Mouse (Mus musculus): Measurements from ENCODE around the gene Ccnd3. TPM values are rescaled to one million over a fixed set of nuclear protein-coding genes. Genes with fewer than 3 reads are reported as not detected.
"Not testable (repeated sequence)": the region's sequence is repeated elsewhere in the genome, so short reads cannot be mapped to it uniquely, and the experiment has no call there.

The Ccnd3 gene
- total and polyA plus RNA-seq, 2 experiments from 2014 or later = 42.6 to 54.0 TPM

DNA sequence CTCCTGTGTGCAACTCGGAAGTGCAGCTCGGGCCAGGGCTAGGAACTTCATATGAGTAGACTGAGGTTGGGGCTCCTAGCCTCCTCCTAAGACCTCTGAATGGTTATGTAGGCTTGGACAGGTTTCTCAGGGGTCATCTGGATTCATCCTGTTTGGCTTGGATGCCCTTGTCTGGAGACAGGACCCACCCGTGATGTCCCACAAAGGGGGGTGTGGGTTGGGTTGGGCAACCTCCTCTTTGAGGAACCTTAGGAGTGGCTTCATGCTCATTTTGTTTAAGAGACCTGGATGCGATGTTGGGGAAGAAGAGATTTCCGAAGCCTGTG lies 92.0 kb downstream of the Ccnd3 start:
- Histone ChIP-seq H3K27ac (ENCODE audit: low read depth, low read length) (no peak overlapping the region), H3K36me3 (ENCODE audit: insufficient read depth) (peaks cover 26% of the 10 kb centered on the region), H3K27me3 (ENCODE audit: insufficient read depth, low read length) (no peaks in the 10 kb centered on the region), H3K4me2 (ENCODE audit: low read depth) (no peak overlapping the region), H3K9ac (no peak overlapping the region), H3K9me3 (ENCODE audit: low read length) (no peaks in the 10 kb centered on the region), H3K4me1 (ENCODE audit: insufficient read depth) (no peaks in the 10 kb centered on the region; the same call in 1 of the 2 replicates), H3K4me3 (ENCODE audit: low read depth, low read length) (no peak overlapping the region)
- no peak for TF ChIP-seq CTCF (IDR thresholded peaks at IDR 0.05; ENCODE audit: low read depth)
- WGBS = 61% methylated on average over 5 of the region's 5 CpGs
- ATAC-seq (no peak), DNase-seq (no peak)

DNA sequence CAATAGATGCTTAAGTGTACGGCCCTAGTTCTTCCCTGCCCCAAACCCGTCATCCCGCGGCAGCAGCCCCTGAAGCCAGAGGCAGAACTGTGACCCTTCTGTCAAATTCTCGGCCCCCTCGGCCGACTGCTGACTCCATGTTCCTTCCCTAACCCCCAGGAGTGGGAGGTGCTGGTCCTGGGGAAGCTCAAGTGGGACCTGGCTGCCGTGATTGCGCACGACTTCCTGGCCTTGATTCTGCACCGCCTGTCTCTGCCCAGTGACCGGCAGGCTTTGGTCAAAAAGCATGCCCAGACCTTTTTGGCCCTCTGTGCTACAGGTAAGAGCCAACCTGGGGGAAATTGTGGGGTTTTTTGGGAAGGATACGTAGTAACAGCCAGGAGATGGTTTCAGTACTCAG lies 92.4 kb downstream of the Ccnd3 start:
- Histone ChIP-seq H3K4me1 (ENCODE audit: insufficient read depth) (no peaks in the 10 kb centered on the region; the same call in 1 of the 2 replicates), H3K27me3 (ENCODE audit: insufficient read depth, low read length) (no peaks in the 10 kb centered on the region), H3K4me2 (ENCODE audit: low read depth) (no peak overlapping the region), H3K27ac (ENCODE audit: low read depth, low read length) (no peak overlapping the region), H3K9ac (no peak overlapping the region), H3K36me3 (ENCODE audit: insufficient read depth) (peaks cover 30% of the 10 kb centered on the region), H3K4me3 (ENCODE audit: low read depth, low read length) (no peak overlapping the region), H3K9me3 (ENCODE audit: low read length) (no peaks in the 10 kb centered on the region)
- 58% methylated on average over 13 of the region's 13 CpGs for WGBS
- TF ChIP-seq CTCF (IDR thresholded peaks at IDR 0.05; ENCODE audit: low read depth) = no peak
- DNase-seq (no peak), ATAC-seq (no peak)

DNA sequence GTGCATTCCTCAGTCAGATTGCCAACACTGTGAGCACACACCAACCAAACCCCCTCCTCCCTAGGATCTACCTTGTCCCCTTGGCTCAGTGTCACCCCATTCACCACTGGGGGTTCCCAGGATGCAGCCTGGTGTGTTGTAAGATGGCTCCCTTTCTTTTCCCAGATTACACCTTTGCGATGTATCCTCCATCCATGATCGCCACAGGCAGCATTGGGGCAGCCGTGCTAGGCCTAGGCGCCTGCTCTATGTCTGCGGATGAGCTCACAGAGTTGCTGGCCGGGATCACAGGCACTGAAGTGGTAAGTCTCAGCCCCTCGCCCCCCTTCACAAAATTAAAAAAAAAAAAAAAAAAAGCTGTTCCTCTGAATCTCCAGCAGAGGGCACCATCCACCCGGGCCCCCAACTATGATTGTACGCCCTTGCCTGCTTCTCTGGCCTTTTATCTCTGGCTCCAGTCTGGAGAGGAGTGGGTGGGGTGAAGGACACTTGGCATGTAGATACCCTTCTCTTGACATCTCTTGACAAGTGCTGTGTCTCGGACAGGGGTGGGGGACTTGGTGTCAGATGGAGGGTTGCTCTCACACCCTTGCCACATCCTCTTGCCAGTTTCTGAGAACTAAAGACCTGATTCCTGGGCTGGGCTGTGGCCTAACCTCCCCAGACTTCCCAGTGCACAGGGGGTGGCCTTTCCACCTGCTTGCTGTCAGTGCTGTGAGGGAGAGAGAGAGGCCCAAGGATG lies 93.2 kb downstream of the Ccnd3 start:
- Histone ChIP-seq H3K27ac (ENCODE audit: low read depth, low read length) (no peak overlapping the region), H3K9ac (no peak overlapping the region), H3K9me3 (ENCODE audit: low read length) (no peaks in the 10 kb centered on the region), H3K4me3 (ENCODE audit: low read depth, low read length) (no peak overlapping the region), H3K36me3 (ENCODE audit: insufficient read depth) (peaks cover 36% of the 10 kb centered on the region), H3K27me3 (ENCODE audit: insufficient read depth, low read length) (no peaks in the 10 kb centered on the region), H3K4me2 (ENCODE audit: low read depth) (no peak overlapping the region), H3K4me1 (ENCODE audit: insufficient read depth) (no peaks in the 10 kb centered on the region; the same call in 1 of the 2 replicates)
- WGBS = 20% methylated on average over 10 of the region's 10 CpGs
- ATAC-seq (peak; percentile 1; the same call in 1 of the 2 replicates), DNase-seq (peak; percentile 70)
- peak; percentile 78 for TF ChIP-seq CTCF (IDR thresholded peaks at IDR 0.05; ENCODE audit: low read depth)

DNA sequence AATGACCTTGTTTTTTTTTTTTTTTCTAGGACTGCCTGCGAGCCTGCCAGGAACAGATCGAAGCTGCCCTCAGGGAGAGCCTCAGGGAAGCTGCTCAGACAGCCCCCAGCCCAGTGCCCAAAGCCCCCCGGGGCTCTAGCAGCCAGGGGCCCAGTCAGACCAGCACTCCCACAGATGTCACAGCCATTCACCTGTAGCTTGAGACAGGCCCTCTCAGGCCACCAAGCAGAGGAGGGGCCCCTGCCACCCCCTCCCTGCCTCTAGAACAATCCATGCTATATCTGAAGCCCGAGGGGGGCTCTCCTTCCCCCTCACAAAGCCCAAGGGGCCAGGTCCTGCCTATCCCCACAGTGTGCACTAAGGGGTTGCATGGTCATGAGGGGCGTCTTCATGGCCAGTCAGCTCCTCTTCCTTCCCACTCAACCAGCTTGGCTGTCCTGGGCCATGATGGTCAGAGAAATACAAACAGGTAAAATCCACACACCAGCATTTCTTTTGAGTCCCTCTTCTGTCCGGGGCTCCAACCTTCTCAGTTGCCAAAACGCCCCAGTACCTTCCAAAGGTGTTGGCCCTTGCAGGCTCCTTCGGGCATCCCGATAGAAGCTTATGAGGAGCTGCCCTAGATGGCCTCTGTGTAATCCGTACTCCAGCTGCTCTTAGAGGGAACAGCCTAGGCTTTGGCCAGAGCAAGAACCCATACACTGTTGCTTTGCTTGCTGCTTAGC lies 93.9 kb downstream of the Ccnd3 start:
- not testable (repeated sequence) for ATAC-seq; H3K27me3 ChIP-seq (ENCODE audit: insufficient read depth, low read length); H3K4me1 ChIP-seq (ENCODE audit: insufficient read depth); H3K9me3 ChIP-seq (ENCODE audit: low read length); H3K4me3 ChIP-seq (ENCODE audit: low read depth, low read length); H3K9ac ChIP-seq; H3K4me2 ChIP-seq (ENCODE audit: low read depth); H3K27ac ChIP-seq (ENCODE audit: low read depth, low read length); DNase-seq
- WGBS = 86% methylated on average over 10 of the region's 10 CpGs
- peaks cover 39% of the 10 kb centered on the region for H3K36me3 ChIP-seq (ENCODE audit: insufficient read depth)

DNA sequence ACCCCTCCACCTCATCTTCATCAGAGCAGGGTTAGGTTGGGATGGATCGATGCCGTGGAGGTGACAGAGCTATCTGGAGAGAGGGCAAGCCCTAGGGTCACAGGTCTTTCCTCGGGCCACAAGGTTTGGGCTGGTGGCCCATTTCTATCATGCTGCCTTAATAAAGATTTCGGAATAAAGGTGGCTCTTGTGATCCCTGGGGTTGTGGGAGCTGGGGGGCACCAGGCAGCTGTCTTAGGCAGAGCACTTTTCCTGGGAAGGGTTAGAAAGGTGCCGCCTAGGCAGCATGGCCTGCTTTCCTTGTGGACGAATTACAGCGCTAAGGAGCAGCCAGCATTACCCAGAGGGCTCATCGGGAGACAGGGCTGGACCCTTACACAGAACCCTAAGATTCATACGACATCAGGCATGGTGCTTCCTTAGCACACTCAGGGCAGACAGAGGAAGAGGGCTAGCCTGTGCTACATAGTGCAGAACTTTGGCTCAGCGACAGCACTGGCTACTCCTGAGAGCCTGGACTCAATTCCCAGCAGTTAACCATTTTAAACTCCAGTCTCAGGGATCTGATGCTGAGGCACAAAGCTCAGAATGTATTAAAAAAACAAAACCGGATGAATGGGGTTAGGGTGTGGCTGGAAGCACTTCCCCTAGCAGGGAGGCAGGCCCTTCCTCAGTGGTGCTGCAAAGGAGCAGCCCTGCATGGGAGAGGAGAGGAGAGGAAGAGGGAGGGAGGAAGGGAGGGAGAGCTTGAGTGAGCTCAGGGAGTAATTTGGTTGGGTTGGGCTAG lies 94.9 kb downstream of the Ccnd3 start:
- Histone ChIP-seq H3K9ac (no peak overlapping the region), H3K36me3 (ENCODE audit: insufficient read depth) (peaks cover 48% of the 10 kb centered on the region), H3K4me2 (ENCODE audit: low read depth) (no peak overlapping the region), H3K4me1 (ENCODE audit: insufficient read depth) (no peaks in the 10 kb centered on the region), H3K27ac (ENCODE audit: low read depth, low read length) (no peak overlapping the region), H3K27me3 (ENCODE audit: insufficient read depth, low read length) (no peaks in the 10 kb centered on the region), H3K9me3 (ENCODE audit: low read length) (no peaks in the 10 kb centered on the region), H3K4me3 (ENCODE audit: low read depth, low read length) (no peak overlapping the region)
- DNase-seq (no peak), ATAC-seq (no peak)
- TF ChIP-seq CTCF (IDR thresholded peaks at IDR 0.05; ENCODE audit: low read depth) = no peak
- 83% methylated on average over 11 of the region's 11 CpGs for WGBS

DNA sequence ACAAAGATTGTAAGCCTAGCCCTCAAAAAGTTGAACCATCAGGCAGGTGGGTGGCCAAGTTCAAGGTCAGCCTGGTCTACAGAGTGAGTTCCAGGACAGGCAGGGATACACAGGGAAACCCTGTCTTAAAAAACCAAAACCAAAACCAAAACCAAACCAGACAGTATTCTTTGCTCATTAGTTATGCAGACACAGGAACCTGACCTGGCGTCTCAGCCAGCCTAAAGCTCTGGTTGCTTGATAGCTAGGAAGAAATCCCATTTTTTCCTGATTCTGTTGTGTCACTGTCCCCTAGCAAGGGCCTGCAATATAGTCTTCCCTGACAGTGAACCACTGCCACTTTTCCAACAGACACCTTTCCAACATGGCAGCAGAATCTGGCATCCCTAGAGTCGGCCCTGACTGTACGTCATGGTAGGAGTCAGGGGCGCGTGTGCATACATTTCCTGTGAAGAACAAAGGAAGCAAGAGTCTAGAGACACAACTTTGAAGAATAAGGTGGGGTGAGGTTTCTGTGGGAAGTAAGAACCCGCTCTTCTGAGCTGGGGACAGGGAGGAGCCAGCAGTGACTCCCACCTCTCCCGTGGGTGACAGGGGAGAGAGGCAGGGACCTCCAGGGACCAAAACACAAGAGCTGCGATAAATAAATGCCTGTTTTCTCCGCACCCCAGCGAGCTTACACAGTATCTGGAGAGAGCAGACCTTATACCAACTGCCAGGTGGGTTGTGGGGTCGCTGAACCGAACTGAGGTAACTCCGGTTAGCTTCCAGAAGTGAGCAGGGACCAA lies 95.9 kb downstream of the Ccnd3 start:
- no peak overlapping the region for H3K4me2 ChIP-seq (ENCODE audit: low read depth)
- TF ChIP-seq CTCF (IDR thresholded peaks at IDR 0.05; ENCODE audit: low read depth) = no peak

More for the DNA sequence above, 95.9 kb downstream of the Ccnd3 start:
- Histone ChIP-seq H3K4me3 (ENCODE audit: low read depth, low read length) (no peak overlapping the region), H3K36me3 (ENCODE audit: insufficient read depth) (peaks cover 59% of the 10 kb centered on the region), H3K9ac (no peak overlapping the region), H3K4me1 (ENCODE audit: insufficient read depth) (no peaks in the 10 kb centered on the region), H3K9me3 (ENCODE audit: low read length) (no peaks in the 10 kb centered on the region), H3K27me3 (ENCODE audit: insufficient read depth, low read length) (no peaks in the 10 kb centered on the region), H3K27ac (ENCODE audit: low read depth, low read length) (no peak overlapping the region)
- DNase-seq (no peak), ATAC-seq (no peak)
- 91% methylated on average over 13 of the region's 13 CpGs for WGBS
